Mouse (Mus musculus): ENCODE results near the gene Sema6d. TPM values are rescaled to one million over a fixed set of nuclear protein-coding genes. Genes with fewer than 3 reads are reported as not detected.
A peak's percentile ranks its signal among the peaks of the same experiment; 100 is the strongest.

Gene Sema6d
- polyA plus RNA-seq, 1 experiment from 2014 or later = 27.5 TPM

- Histone ChIP-seq H3K9me3 (replicated peaks) (no peaks in the 10 kb centered on the region), H3K9ac (no peak overlapping the region), H3K4me3 (no peak overlapping the region), H3K4me1 (replicated peaks) (peaks cover 10% of the 10 kb centered on the region), H3K27me3 (replicated peaks) (no peaks in the 10 kb centered on the region), H3K4me2 (no peak overlapping the region), H3K27ac (ENCODE audit: poor library complexity, severe bottlenecking) (no peak overlapping the region), H3K36me3 (no peaks in the 10 kb centered on the region)
- no peak for ATAC-seq (ENCODE audit: insufficient number of reproducible peaks, low FRiP score)
- WGBS = 79% methylated on average over 11 of the region's 11 CpGs
Observed at GRCm38 (mm10) chr2:124118469-124119243, 28.9 kb downstream of the Sema6d start.

GRCm38 (mm10) chr2:124120355-124120754 is 30.6 kb downstream of the Sema6d start:
- Histone ChIP-seq H3K27me3 (replicated peaks) (no peaks in the 10 kb centered on the region), H3K4me1 (replicated peaks) (peaks cover 10% of the 10 kb centered on the region), H3K36me3 (no peaks in the 10 kb centered on the region), H3K4me3 (no peak overlapping the region), H3K4me2 (no peak overlapping the region), H3K9me3 (replicated peaks) (no peaks in the 10 kb centered on the region), H3K9ac (no peak overlapping the region), H3K27ac (ENCODE audit: poor library complexity, severe bottlenecking) (peak overlapping the region; percentile 51)
- 10% methylated on average over 1 of the region's 1 CpGs for WGBS
- ATAC-seq (ENCODE audit: insufficient number of reproducible peaks, low FRiP score) = no peak

- Histone ChIP-seq H3K27me3 (replicated peaks) (no peaks in the 10 kb centered on the region), H3K27ac (ENCODE audit: poor library complexity, severe bottlenecking) (no peak overlapping the region), H3K4me3 (no peak overlapping the region), H3K36me3 (no peaks in the 10 kb centered on the region), H3K4me2 (no peak overlapping the region), H3K9ac (no peak overlapping the region), H3K4me1 (replicated peaks) (peaks cover 12% of the 10 kb centered on the region), H3K9me3 (replicated peaks) (no peaks in the 10 kb centered on the region)
- no peak for ATAC-seq (ENCODE audit: insufficient number of reproducible peaks, low FRiP score)
- WGBS = 82% methylated on average over 2 of the region's 2 CpGs
Observed at GRCm38 (mm10) chr2:124121539-124121938, 31.8 kb downstream of the Sema6d start.

GRCm38 (mm10) chr2:124125504-124125903 is 35.7 kb downstream of the Sema6d start:
- H3K27ac ChIP-seq (ENCODE audit: poor library complexity, severe bottlenecking) = no peak overlapping the region
- ATAC-seq (ENCODE audit: insufficient number of reproducible peaks, low FRiP score) = no peak
- H3K9me3 ChIP-seq (replicated peaks) = no peaks in the 10 kb centered on the region
- H3K9ac ChIP-seq = no peak overlapping the region
- WGBS = 46% methylated on average over 7 of the region's 7 CpGs
- no peaks in the 10 kb centered on the region for H3K27me3 ChIP-seq (replicated peaks)
- no peaks in the 10 kb centered on the region for H3K36me3 ChIP-seq
- H3K4me3 ChIP-seq = no peak overlapping the region
- H3K4me1 ChIP-seq (replicated peaks) = peaks cover 13% of the 10 kb centered on the region
- H3K4me2 ChIP-seq = no peak overlapping the region

- H3K9me3 ChIP-seq (replicated peaks) = no peaks in the 10 kb centered on the region
- H3K4me1 ChIP-seq (replicated peaks) = peaks cover 9% of the 10 kb centered on the region
- WGBS = 13% methylated on average over 3 of the region's 3 CpGs
- no peaks in the 10 kb centered on the region for H3K36me3 ChIP-seq
- no peaks in the 10 kb centered on the region for H3K27me3 ChIP-seq (replicated peaks)
- peak overlapping the region; percentile 79 for H3K27ac ChIP-seq (ENCODE audit: poor library complexity, severe bottlenecking)
- no peak overlapping the region for H3K4me3 ChIP-seq
- no peak overlapping the region for H3K9ac ChIP-seq
- peak; percentile 55; the same call in 1 of the 2 replicates for ATAC-seq (ENCODE audit: insufficient number of reproducible peaks, low FRiP score)
- H3K4me2 ChIP-seq = no peak overlapping the region
Observed at GRCm38 (mm10) chr2:124126853-124127252, 37.1 kb downstream of the Sema6d start.

DNA sequence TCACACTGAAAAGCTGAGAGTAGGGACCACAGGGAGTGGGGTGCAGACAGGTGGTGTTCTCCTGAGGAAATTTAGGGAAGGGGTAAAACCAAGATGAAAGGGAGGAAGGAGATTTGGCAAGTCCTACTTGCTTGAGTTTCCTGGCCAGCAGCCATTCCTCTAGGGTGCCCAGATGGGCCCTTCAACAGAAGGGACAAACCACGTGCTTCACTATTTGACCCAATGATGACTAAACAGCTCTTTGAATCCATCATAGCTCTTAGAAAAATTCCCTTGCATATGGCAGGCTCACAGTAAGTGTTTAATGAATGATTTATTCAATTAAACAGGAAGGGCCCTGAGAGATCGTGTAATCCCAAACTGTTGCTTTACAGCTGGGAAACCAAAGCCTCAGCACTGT is 41.1 kb downstream of the Sema6d start:
- no peak overlapping the region for H3K9ac ChIP-seq
- 79% methylated on average over 2 of the region's 2 CpGs for WGBS

GRCm38 (mm10) chr2:124141510-124142044 is 51.8 kb downstream of the Sema6d start:
- no peak overlapping the region for H3K4me2 ChIP-seq
- no peaks in the 10 kb centered on the region for H3K9me3 ChIP-seq (replicated peaks)
- no peak for ATAC-seq (ENCODE audit: insufficient number of reproducible peaks, low FRiP score)
- H3K4me3 ChIP-seq = no peak overlapping the region
- H3K36me3 ChIP-seq = no peaks in the 10 kb centered on the region
- no peaks in the 10 kb centered on the region; the same call in 1 of the 2 replicates for H3K4me1 ChIP-seq (replicated peaks)
- no peak overlapping the region for H3K27ac ChIP-seq (ENCODE audit: poor library complexity, severe bottlenecking)
- 73% methylated on average over 3 of the region's 3 CpGs for WGBS
- H3K9ac ChIP-seq = no peak overlapping the region
- H3K27me3 ChIP-seq (replicated peaks) = no peaks in the 10 kb centered on the region

More for the DNA sequence above, 41.1 kb downstream of the Sema6d start:
- Histone ChIP-seq H3K27ac (ENCODE audit: poor library complexity, severe bottlenecking) (no peak overlapping the region), H3K4me2 (no peak overlapping the region), H3K27me3 (replicated peaks) (no peaks in the 10 kb centered on the region), H3K36me3 (no peaks in the 10 kb centered on the region), H3K4me1 (replicated peaks) (peaks cover 8% of the 10 kb centered on the region), H3K4me3 (no peak overlapping the region), H3K9me3 (replicated peaks) (no peaks in the 10 kb centered on the region)
- no peak for ATAC-seq (ENCODE audit: insufficient number of reproducible peaks, low FRiP score)

DNA sequence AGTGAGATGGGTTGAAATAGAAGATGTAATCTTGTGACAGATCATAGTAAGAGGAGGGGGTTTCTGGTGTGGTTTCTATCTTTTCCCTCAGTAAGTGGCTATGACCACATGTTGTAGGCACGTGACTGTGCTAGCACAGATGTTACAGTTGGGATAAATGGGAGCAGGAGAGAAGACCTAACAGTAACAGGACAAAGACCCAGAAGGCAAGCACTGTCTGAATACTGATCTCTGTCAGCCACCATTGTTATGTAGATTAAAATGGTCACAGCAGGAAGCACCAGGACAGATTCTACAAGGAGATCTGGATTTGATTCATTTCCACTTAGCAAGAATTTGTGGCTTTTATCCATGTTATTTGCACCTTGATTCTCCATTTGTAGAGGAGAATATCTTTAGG is 55.8 kb downstream of the Sema6d start:
- Histone ChIP-seq H3K9me3 (replicated peaks) (no peaks in the 10 kb centered on the region), H3K4me1 (replicated peaks) (no peaks in the 10 kb centered on the region), H3K36me3 (no peaks in the 10 kb centered on the region), H3K27me3 (replicated peaks) (no peaks in the 10 kb centered on the region), H3K4me3 (no peak overlapping the region), H3K4me2 (no peak overlapping the region), H3K27ac (ENCODE audit: poor library complexity, severe bottlenecking) (no peak overlapping the region), H3K9ac (no peak overlapping the region)
- no peak for ATAC-seq (ENCODE audit: insufficient number of reproducible peaks, low FRiP score)
- 37% methylated on average over 1 of the region's 1 CpGs for WGBS

- Histone ChIP-seq H3K4me2 (no peak overlapping the region), H3K27ac (ENCODE audit: poor library complexity, severe bottlenecking) (no peak overlapping the region), H3K9me3 (replicated peaks) (no peaks in the 10 kb centered on the region), H3K9ac (no peak overlapping the region), H3K36me3 (no peaks in the 10 kb centered on the region), H3K4me1 (replicated peaks) (peaks cover 4% of the 10 kb centered on the region; the same call in 1 of the 2 replicates), H3K4me3 (no peak overlapping the region), H3K27me3 (replicated peaks) (no peaks in the 10 kb centered on the region)
- WGBS = 56% methylated on average over 1 of the region's 1 CpGs
- no peak for ATAC-seq (ENCODE audit: insufficient number of reproducible peaks, low FRiP score)
Observed at GRCm38 (mm10) chr2:124158158-124158557, 68.4 kb downstream of the Sema6d start.

DNA sequence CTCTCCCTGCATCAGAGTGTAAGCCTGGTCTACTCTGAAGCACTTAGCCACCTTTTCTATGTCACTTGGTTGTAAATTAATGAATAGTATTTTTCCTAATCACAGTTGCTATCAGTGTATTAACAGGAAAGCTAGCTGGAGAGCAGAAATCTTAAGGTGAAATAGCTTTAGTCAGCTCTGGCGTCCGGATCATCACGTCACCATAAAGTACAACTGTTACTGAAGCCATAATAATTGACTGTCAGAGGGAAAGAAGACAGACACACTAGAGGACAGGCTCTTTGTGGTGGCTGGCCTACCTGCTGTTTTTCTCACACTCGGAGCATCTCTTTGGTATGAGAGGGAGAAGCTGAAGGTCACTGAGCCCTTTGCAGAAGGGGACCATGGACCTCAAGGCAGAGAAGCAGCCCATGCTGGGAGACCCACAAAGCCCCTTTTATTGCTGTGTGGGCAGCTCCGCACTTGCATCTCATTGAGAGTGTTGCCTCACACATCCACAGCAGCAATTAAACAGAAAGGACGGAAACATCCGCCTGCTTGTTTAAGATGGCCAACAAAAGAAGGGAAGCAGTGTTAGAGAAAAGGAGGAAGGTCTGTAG is 72.3 kb downstream of the Sema6d start:
- H3K9ac ChIP-seq = no peak overlapping the region
- no peak overlapping the region for H3K4me3 ChIP-seq
- H3K27ac ChIP-seq (ENCODE audit: poor library complexity, severe bottlenecking) = no peak overlapping the region
- WGBS = 66% methylated on average over 7 of the region's 7 CpGs
- no peak overlapping the region for H3K4me2 ChIP-seq
- H3K9me3 ChIP-seq (replicated peaks) = no peaks in the 10 kb centered on the region
- no peaks in the 10 kb centered on the region for H3K36me3 ChIP-seq
- peaks cover 4% of the 10 kb centered on the region; the same call in 1 of the 2 replicates for H3K4me1 ChIP-seq (replicated peaks)
- no peak for ATAC-seq (ENCODE audit: insufficient number of reproducible peaks, low FRiP score)
- no peaks in the 10 kb centered on the region for H3K27me3 ChIP-seq (replicated peaks)

- Histone ChIP-seq H3K4me3 (no peak overlapping the region), H3K27me3 (replicated peaks) (no peaks in the 10 kb centered on the region), H3K9ac (no peak overlapping the region), H3K9me3 (replicated peaks) (no peaks in the 10 kb centered on the region), H3K27ac (ENCODE audit: poor library complexity, severe bottlenecking) (no peak overlapping the region), H3K36me3 (no peaks in the 10 kb centered on the region), H3K4me2 (no peak overlapping the region), H3K4me1 (replicated peaks) (no peaks in the 10 kb centered on the region)
- ATAC-seq (ENCODE audit: insufficient number of reproducible peaks, low FRiP score) = no peak
- 94% methylated on average over 1 of the region's 1 CpGs for WGBS
Observed at GRCm38 (mm10) chr2:124168411-124168810, 78.6 kb downstream of the Sema6d start.
